Mouse (Mus musculus) ES-E14 (cell line): ENCODE measurements around the gene Fgf5. TPM values are rescaled to one million over a fixed set of nuclear protein-coding genes. Genes with fewer than 3 reads are reported as not detected.

ENCODE experiments used
- DNase-seq: peaks from one replicate; pipeline ENCODE4 v3.0.0-alpha.2; 2013; ENCODE audit warnings: low read depth, low spot score
- H3K27ac ChIP-seq: 2 replicates; pipeline ENCODE4 v1.5.1; 2012; ENCODE audit warnings: low read depth, mild to moderate bottlenecking, low read length, moderate library complexity, mixed read lengths; ENCODE audit not compliant: poor library complexity, insufficient read depth, severe bottlenecking
- H3K36me3 ChIP-seq: 2 replicates; pipeline ENCODE4 v1.6.1; 2012; ENCODE audit warnings: mild to moderate bottlenecking, low read length, moderate library complexity, mixed read lengths; ENCODE audit not compliant: control insufficient read depth, poor library complexity, insufficient read depth, severe bottlenecking
- H3K4me1 ChIP-seq, 2 experiments: fragments of 150-350 bp in 1 of 2; sonication (generic) in 1 of 2; 2 replicates each; pipeline ENCODE4 v1.6.1; 2012; ENCODE audit warnings: low read length in 2 of 2, mild to moderate bottlenecking in 1 of 2, mixed read lengths in 1 of 2; ENCODE audit not compliant: control insufficient read depth in 2 of 2, insufficient read depth in 2 of 2, poor library complexity in 1 of 2
- H3K4me3 ChIP-seq, 2 experiments: fragments of 150-350 bp in 1 of 2; sonication (generic) in 1 of 2; 2 replicates each; pipeline ENCODE4 v1.5.1; 2012; ENCODE audit warnings: low read length in 2 of 2, low read depth in 1 of 2, mild to moderate bottlenecking in 1 of 2, mixed read lengths in 1 of 2; ENCODE audit not compliant: insufficient read depth in 1 of 2, poor library complexity in 1 of 2, severe bottlenecking in 1 of 2
- H3K9ac ChIP-seq: 2 replicates; pipeline ENCODE4 v1.6.1; 2012; ENCODE audit warnings: low read depth, mild to moderate bottlenecking, low read length, mixed read lengths; ENCODE audit not compliant: poor library complexity, insufficient read depth, severe bottlenecking
- H3K9me3 ChIP-seq: fragments of 150-350 bp; sonication (generic); 2 replicates; pipeline ENCODE4 v1.6.1; 2012; ENCODE audit warnings: low read depth, mild to moderate bottlenecking, low read length; ENCODE audit not compliant: control insufficient read depth, insufficient read depth
- CHD2 ChIP-seq: IDR thresholded peaks from 2 replicates; pipeline ENCODE4 v1.6.1; 2014; ENCODE audit warnings: mild to moderate bottlenecking, low read depth, low read length, inconsistent platforms
- HCFC1 ChIP-seq: IDR thresholded peaks from 2 replicates; pipeline ENCODE4 v1.6.1; 2012; ENCODE audit warnings: low read length, inconsistent platforms, borderline replicate concordance; ENCODE audit not compliant: insufficient read depth
- MAFK ChIP-seq: IDR thresholded peaks from 2 replicates; pipeline ENCODE4 v1.6.1; 2014; ENCODE audit warnings: mild to moderate bottlenecking, low read depth, low read length, inconsistent platforms; ENCODE audit not compliant: insufficient read depth
- ZC3H11A ChIP-seq: IDR thresholded peaks from 2 replicates; pipeline ENCODE4 v1.6.1; 2012; ENCODE audit warnings: low read depth, mild to moderate bottlenecking, inconsistent platforms, low read length, borderline replicate concordance
- ZNF384 ChIP-seq: IDR thresholded peaks from 2 replicates; pipeline ENCODE4 v1.6.1; 2012; ENCODE audit warnings: low read depth, low read length, inconsistent platforms
- in situ Hi-C, 2 experiments: fragments of 600-800 bp; cut with MboI; formaldehyde crosslinking; loops; one replicate each; pipeline ENCODE4 v1.15.1; 2025; ENCODE audit warnings: low sequenced_read_pairs in 2 of 2, inconsistent platforms in 1 of 2; ENCODE audit not compliant: unreplicated experiment in 2 of 2
- total RNA-seq: library from RNA; depleted of rRNA; stranded (reverse); fragments of 300-350 nt; gene quantifications from 2 replicates; pipeline ENCODE4 v1.2.3, GENCODE M21; 2012

Gene Fgf5
- total RNA-seq, 1 experiment, result 1.1 TPM

- no peak for TF ChIP-seq CHD2
- no peak for TF ChIP-seq ZC3H11A
- no peak for TF ChIP-seq MAFK
- no peak for TF ChIP-seq ZNF384
- no peak for TF ChIP-seq HCFC1
- in situ Hi-C loops, result no loop called here
- Histone ChIP-seq H3K9me3 (no peaks in the 10 kb centered on the region), H3K4me3 (no peak overlapping the region), H3K27ac (no peak overlapping the region), H3K4me1 (no peaks in the 10 kb centered on the region), H3K9ac (no peak overlapping the region), H3K36me3 (no peaks in the 10 kb centered on the region)
- no peak for DNase-seq
Measured at GRCm38 (mm10) chr5:98229456-98229855, 24.5 kb upstream of the Fgf5 start.

GRCm38 (mm10) chr5:98238466-98238865 is 15.5 kb upstream of the Fgf5 start:
- no peak for TF ChIP-seq CHD2
- TF ChIP-seq MAFK, result no peak
- no peak for TF ChIP-seq ZC3H11A
- no peak for TF ChIP-seq ZNF384
- TF ChIP-seq HCFC1, result no peak
- DNase-seq, result no peak
- Histone ChIP-seq H3K4me1 (no peaks in the 10 kb centered on the region), H3K36me3 (no peaks in the 10 kb centered on the region), H3K9ac (no peak overlapping the region), H3K27ac (no peak overlapping the region), H3K4me3 (no peak overlapping the region), H3K9me3 (no peaks in the 10 kb centered on the region)
- in situ Hi-C loops, result no loop called here

- no peak overlapping the region for H3K4me3 ChIP-seq
- TF ChIP-seq MAFK (no peak), HCFC1 (no peak), ZNF384 (no peak), CHD2 (no peak), ZC3H11A (no peak)
- peaks cover 0 to 2% of the 10 kb centered on the region in 2 experiments; a peak in 1 of 4 replicates for H3K4me1 ChIP-seq
- no peak overlapping the region for H3K27ac ChIP-seq
- H3K9me3 ChIP-seq, result no peaks in the 10 kb centered on the region
- DNase-seq, result no peak
- H3K9ac ChIP-seq, result no peak overlapping the region
- H3K36me3 ChIP-seq, result no peaks in the 10 kb centered on the region
- in situ Hi-C loops, result no loop called here
Measured at GRCm38 (mm10) chr5:98241322-98241829, 12.6 kb upstream of the Fgf5 start.

GRCm38 (mm10) chr5:98245303-98245702 is 8.7 kb upstream of the Fgf5 start:
- H3K4me3 ChIP-seq, result no peak overlapping the region
- no peak overlapping the region for H3K9ac ChIP-seq
- no peak overlapping the region for H3K27ac ChIP-seq
- no peak for TF ChIP-seq ZNF384
- TF ChIP-seq ZC3H11A, result no peak
- no peak for TF ChIP-seq CHD2
- no peak for TF ChIP-seq MAFK
- TF ChIP-seq HCFC1, result no peak
- no peak for DNase-seq
- peaks cover 0 to 2% of the 10 kb centered on the region in 2 experiments; a peak in 1 of 4 replicates for H3K4me1 ChIP-seq
- H3K36me3 ChIP-seq, result no peaks in the 10 kb centered on the region
- H3K9me3 ChIP-seq, result no peaks in the 10 kb centered on the region
- in situ Hi-C loops, result no loop called here

- Histone ChIP-seq H3K9ac (no peak overlapping the region), H3K4me1 (peaks cover 0 to 2% of the 10 kb centered on the region in 2 experiments; a peak in 1 of 4 replicates), H3K27ac (no peak overlapping the region), H3K36me3 (no peaks in the 10 kb centered on the region), H3K9me3 (no peaks in the 10 kb centered on the region), H3K4me3 (no peak overlapping the region)
- in situ Hi-C loops, result no loop called here
- TF ChIP-seq MAFK (no peak), HCFC1 (no peak), CHD2 (no peak), ZC3H11A (no peak), ZNF384 (no peak)
- DNase-seq, result no peak
Measured at GRCm38 (mm10) chr5:98245976-98246375, 8.0 kb upstream of the Fgf5 start.
